Mouse (Mus musculus): Measurements from ENCODE around the gene Tmem35b. TPM values are rescaled to one million over a fixed set of nuclear protein-coding genes. Genes with fewer than 3 reads are reported as not detected.

The Tmem35b gene
- 17.5 and 17.9 TPM in 2 replicates for polyA plus RNA-seq (2012; rRNA removed)

GRCm38 (mm10) chr4:127123391-127123790, at the start of gene Tmem35b:
Tmem35b (plus strand) TSS chr4:127123691.

GRCm38 (mm10) chr4:127076875-127077548, 46.5 kb upstream of the Tmem35b start, which contains the start of gene Zmym6:
Zmym6 (plus strand) TSS chr4:127077383.

GRCm38 (mm10) chr4:127168914-127169345, 45.4 kb downstream of the Tmem35b start, which contains the start of gene Dlgap3:
Dlgap3 (plus strand) TSS chr4:127169204.

Other genes starting within 250 kb of the Tmem35b start
- gene Zmym4, start 155.6 kb upstream of the Tmem35b start, polyA plus RNA-seq (2012; rRNA removed): 32.5 and 34.2 TPM in 2 replicates
- 187 and 196 TPM in 2 replicates for gene Sfpq, start 102.4 kb upstream of the Tmem35b start, polyA plus RNA-seq (2012; rRNA removed)
- 12.9 and 17.0 TPM in 2 replicates for gene Zmym1, start 62.5 kb upstream of the Tmem35b start, polyA plus RNA-seq (2012; rRNA removed)
- 52.7 and 57.3 TPM in 2 replicates for gene Zmym6, start 46.3 kb upstream of the Tmem35b start, polyA plus RNA-seq (2012; rRNA removed)
- 35.0 and 39.2 TPM in 2 replicates for gene Dlgap3, start 45.5 kb downstream of the Tmem35b start, polyA plus RNA-seq (2012; rRNA removed)
- gene Smim12, start 120.1 kb downstream of the Tmem35b start, polyA plus RNA-seq (2012; rRNA removed): 33.4 and 34.3 TPM in 2 replicates
- gene Gja4, start 190.3 kb downstream of the Tmem35b start, polyA plus RNA-seq (2012; rRNA removed): 17.8 and 18.6 TPM in 2 replicates
- 0.33 and 1.3 TPM in 2 replicates for gene Gjb3, start 207.2 kb downstream of the Tmem35b start, polyA plus RNA-seq (2012; rRNA removed)
- gene Gjb4, start 230.4 kb downstream of the Tmem35b start, polyA plus RNA-seq (2012; rRNA removed): 0.27 TPM in 1 of 2 replicates, not detected in the other
- 0.23 and 0.30 TPM in 2 replicates for gene Gjb5, start 234.5 kb downstream of the Tmem35b start, polyA plus RNA-seq (2012; rRNA removed)